Mouse (Mus musculus) olfactory bulb, adult 2 months (tissue): ENCODE data around the gene Reep3.

Source experiments
- CTCF ChIP-seq: fragments of 200-500 bp; IDR thresholded peaks from 2 replicates; pipeline ENCODE4 v1.5.1; 2012; ENCODE audit warnings: low read depth, mild to moderate bottlenecking, low read length, moderate library complexity; ENCODE audit not compliant: insufficient read depth
- POLR2A ChIP-seq: fragments of 200-500 bp; IDR thresholded peaks from 2 replicates; pipeline ENCODE4 v1.6.1; 2012; ENCODE audit warnings: mild to moderate bottlenecking, low read depth, low read length, moderate library complexity; ENCODE audit not compliant: insufficient read depth

GRCm38 (mm10) chr10:67085916-67086315 is 10.8 kb downstream of the Reep3 start:
- TF ChIP-seq POLR2A, result no peak
- no peak for TF ChIP-seq CTCF
